Mouse (Mus musculus) macrophage (primary cell): ENCODE measurements around the gene Ccdc39. TPM values are rescaled to one million over a fixed set of nuclear protein-coding genes. Genes with fewer than 3 reads are reported as not detected.

Experiments used
- H3K27ac ChIP-seq: fragments of 350-480 bp; formaldehyde crosslinking; 2 replicates; pipeline ENCODE4 v1.9.0; 2021
- H3K36me3 ChIP-seq: fragments of 350-480 bp; formaldehyde crosslinking; 2 replicates; pipeline ENCODE4 v1.9.0; 2021; ENCODE audit errors: inconsistent target
- H3K4me3 ChIP-seq: fragments of 350-480 bp; formaldehyde crosslinking; 2 replicates; pipeline ENCODE4 v1.9.0; 2021; ENCODE audit errors: inconsistent target
- H3K79me2 ChIP-seq: fragments of 350-480 bp; formaldehyde crosslinking; 2 replicates; pipeline ENCODE4 v1.9.0; 2021; ENCODE audit errors: inconsistent target
- WGBS: methylation state at CpG from one replicate; pipeline ENCODE4 v1.1.7; 2026; ENCODE audit warnings: inconsistent platforms; ENCODE audit not compliant: missing documents; 5-methylcytosine and 5-hydroxymethylcytosine counted together
- polyA plus RNA-seq: library from polyadenylated mRNA; stranded (reverse); fragments of 250-400 nt; gene quantifications from 3 replicates; pipeline ENCODE4 v1.2.4, GENCODE M21; 2018; ENCODE audit warnings: inconsistent platforms

Gene Ccdc39
- polyA plus RNA-seq, 1 experiment from 2014 or later, result 0.26 TPM

DNA sequence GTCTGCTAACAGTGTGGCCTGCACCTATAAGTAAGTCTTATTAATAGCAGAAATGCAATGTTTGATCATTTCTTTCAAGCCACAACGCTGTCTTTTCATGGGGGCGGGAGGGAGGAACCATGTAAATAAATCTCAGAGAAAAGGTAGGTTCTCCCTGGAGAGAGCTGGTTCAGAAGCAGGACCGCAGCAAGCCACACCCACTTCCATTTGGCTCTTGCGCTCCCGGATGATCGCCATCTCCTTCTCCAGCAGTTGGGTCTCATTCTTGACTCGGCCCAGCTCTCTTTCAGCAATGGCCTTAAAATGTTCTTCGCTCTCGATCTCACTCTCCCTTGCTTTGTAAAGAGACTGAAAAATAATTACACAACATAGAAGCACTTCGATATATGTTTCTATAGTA lies 5.2 kb downstream of the Ccdc39 start:
- H3K4me3 ChIP-seq, result peak overlapping the region; percentile 5; the same call in 1 of the 2 replicates
- WGBS, result 42% methylated on average over 10 of the region's 10 CpGs
- H3K27ac ChIP-seq, result no peak overlapping the region
- H3K79me2 ChIP-seq, result no peaks in the 10 kb centered on the region
- H3K36me3 ChIP-seq, result no peaks in the 10 kb centered on the region

DNA sequence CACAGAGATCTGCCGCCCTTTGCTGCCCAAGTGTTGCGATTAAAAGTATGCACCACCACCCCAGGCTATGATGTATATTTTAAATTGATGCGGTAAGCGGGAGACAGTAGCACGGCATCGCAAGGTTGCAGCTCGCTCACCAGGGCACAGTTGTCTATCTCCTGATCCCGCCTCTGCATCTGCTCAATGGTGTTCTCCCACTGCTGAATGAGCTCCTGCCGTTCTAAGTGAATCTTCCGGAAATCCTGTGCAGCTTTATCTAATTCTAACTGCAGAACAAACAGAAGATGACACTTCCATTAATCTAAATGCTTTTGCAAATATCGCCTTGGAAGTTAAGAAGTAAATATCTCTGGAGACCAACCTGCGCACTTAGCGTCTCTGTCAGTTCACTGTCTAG lies 7.5 kb downstream of the Ccdc39 start:
- H3K36me3 ChIP-seq, result no peaks in the 10 kb centered on the region
- WGBS, result 94% methylated on average over 13 of the region's 13 CpGs
- no peaks in the 10 kb centered on the region for H3K79me2 ChIP-seq
- no peak overlapping the region for H3K4me3 ChIP-seq
- no peak overlapping the region for H3K27ac ChIP-seq

DNA sequence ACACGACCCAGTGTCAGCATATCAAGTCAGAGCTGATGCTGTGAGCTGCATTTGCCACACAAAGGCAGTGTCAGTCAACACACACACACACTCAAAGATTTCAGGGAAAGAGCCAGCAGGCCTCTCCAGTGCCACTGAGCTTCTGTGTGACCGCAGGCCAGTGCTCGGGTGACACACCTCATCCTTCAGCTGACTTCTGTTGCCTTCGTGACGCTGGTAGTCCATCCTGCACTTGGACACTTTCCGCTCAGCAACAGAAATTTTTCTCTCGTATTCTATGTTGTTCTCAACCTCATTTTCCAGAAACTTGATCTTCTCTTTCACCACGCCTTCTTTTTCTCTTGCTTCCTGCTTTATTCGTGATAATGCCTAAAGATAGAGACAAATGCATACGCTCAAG lies 11.8 kb downstream of the Ccdc39 start:
- no peak overlapping the region for H3K27ac ChIP-seq
- whole genome bisulfite sequencing, result 93% methylated on average over 10 of the region's 10 CpGs

GRCm38 (mm10) chr3:33824135-33824946 lies 19.8 kb downstream of the Ccdc39 start:
- H3K36me3 ChIP-seq, result no peaks in the 10 kb centered on the region
- H3K27ac ChIP-seq, result no peak overlapping the region
- WGBS, result 47% methylated on average over 9 of the region's 9 CpGs
- no peak overlapping the region for H3K4me3 ChIP-seq
- no peaks in the 10 kb centered on the region for H3K79me2 ChIP-seq

More for the DNA sequence above, 11.8 kb downstream of the Ccdc39 start:
- no peaks in the 10 kb centered on the region for H3K79me2 ChIP-seq
- H3K4me3 ChIP-seq, result no peak overlapping the region
- no peaks in the 10 kb centered on the region for H3K36me3 ChIP-seq

DNA sequence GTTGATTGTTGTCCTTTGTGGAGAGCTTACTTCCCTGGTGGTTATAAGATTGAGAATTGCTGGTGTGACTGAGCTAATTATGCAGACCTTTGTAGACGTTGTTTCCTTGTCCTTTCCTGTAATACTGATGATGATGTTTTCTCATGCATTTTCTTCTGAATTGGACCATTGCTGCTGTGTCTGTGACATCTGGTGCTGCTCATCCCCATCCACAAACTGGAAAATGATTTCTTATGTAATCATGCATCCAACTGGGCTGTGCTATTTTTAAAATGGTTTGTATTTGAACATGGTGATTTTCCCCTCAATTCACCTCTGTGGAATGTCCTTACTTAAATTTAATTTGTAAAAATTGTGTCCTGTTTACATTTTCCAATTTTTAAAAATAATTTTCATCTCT lies 37.0 kb downstream of the Ccdc39 start:
- H3K36me3 ChIP-seq, result peaks cover 62% of the 10 kb centered on the region
- H3K4me3 ChIP-seq, result no peak overlapping the region
- peaks cover 17% of the 10 kb centered on the region for H3K79me2 ChIP-seq
- WGBS, result 100% methylated on average over 1 of the region's 1 CpGs
- H3K27ac ChIP-seq, result no peak overlapping the region

DNA sequence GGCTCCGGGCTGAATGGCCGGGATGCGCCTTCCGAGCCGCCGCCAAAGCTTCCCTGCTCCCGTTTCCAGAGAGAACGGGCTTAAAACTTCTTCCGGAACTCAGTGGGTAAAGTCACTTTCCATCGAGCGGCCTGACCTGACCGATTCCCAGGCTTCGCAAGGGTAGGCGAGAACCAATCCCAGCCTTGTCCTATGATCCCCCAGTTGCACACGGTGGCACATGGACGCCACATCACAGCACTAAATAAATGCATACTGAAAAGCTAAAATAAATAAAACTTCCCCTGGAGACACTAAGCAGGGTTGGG lies 43.6 kb downstream of the Ccdc39 start:
- peaks cover 35% of the 10 kb centered on the region for H3K79me2 ChIP-seq
- H3K27ac ChIP-seq, result 0 out of 2 replicates have a peak overlapping the region, but pooled peaks have one; percentile 31
- peaks cover 24% of the 10 kb centered on the region for H3K36me3 ChIP-seq
- peak overlapping the region; percentile 75 for H3K4me3 ChIP-seq
- WGBS, result 3% methylated on average over 15 of the region's 16 CpGs

DNA sequence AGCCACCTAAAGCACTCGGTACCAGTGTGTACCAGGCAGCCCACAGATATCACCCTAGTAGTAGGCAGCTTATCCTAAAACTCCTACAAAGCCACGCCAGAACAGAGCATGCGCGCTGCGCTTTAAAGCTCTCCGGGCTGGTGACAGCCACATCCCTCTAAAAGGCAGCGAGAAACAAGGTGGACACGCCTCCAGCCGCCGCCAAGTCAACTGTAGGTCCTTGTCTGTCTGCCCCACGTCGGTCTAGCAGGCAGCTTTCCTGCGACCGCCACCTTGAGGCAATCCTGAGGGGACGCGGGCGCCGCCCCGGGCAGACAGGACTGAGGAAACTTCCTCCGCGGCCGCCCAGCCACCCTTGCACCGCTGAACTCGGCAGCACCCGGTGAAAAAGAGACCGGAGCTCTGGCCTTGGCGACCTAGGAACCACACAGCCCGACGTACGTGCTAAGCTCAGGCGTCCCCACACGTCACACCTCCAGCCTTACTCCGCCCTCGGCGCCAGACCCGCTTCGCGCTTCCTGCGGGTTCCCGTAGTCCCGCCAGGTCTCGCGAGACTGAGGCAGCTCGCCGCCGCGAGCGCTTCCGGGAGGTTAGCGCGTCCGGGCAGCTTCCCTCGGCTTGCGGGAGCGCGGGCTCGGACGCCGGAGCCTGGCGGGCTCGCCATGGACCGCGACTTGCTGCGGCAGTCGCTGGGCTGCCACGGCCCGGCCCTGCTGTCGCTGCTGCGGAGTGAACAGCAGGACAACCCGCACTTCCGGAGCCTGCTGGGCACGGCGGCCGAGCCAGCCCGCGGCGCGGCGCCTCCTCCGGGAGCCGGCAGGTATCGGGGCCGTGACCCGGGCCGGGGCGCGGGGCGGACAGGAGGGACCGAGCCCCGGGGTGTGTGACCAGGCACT lies 44.2 kb downstream of the Ccdc39 start, which contains the start of gene Ttc14:
Gene Ttc14 (plus strand): TSS at position 216 of the 896 bp plus-strand sequence.
- Histone ChIP-seq H3K36me3 (peaks cover 18% of the 10 kb centered on the region), H3K4me3 (peak within 1 kb of the TSS; percentile 75), H3K27ac (peak within 1 kb of the TSS; percentile 65), H3K79me2 (peaks cover 35% of the 10 kb centered on the region)
- WGBS, result under 1% methylated on average over 85 of the region's 90 CpGs

GRCm38 (mm10) chr3:33790975-33791374 lies 53.1 kb downstream of the Ccdc39 start:
- H3K4me3 ChIP-seq, result no peak overlapping the region
- H3K79me2 ChIP-seq, result no peaks in the 10 kb centered on the region
- H3K27ac ChIP-seq, result no peak overlapping the region
- no peaks in the 10 kb centered on the region for H3K36me3 ChIP-seq

Other genes starting within 250 kb of the Ccdc39 start
- gene Ttc14, start 44.5 kb downstream of the Ccdc39 start, polyA plus RNA-seq, result 21.2 to 24.7 TPM (median 22.8 TPM) in 3 replicates
- 77.5 to 114 TPM (median 87.0 TPM) in 3 replicates for gene Fxr1, start 175.6 kb upstream of the Ccdc39 start, polyA plus RNA-seq
- gene Dnajc19, start 237.0 kb upstream of the Ccdc39 start, polyA plus RNA-seq, result 53.0 to 86.4 TPM (median 77.3 TPM) in 3 replicates